Mouse (Mus musculus): ENCODE data around the gene Map2k7. TPM values are rescaled to one million over a fixed set of nuclear protein-coding genes. Genes with fewer than 3 reads are reported as not detected.

The Map2k7 gene
- polyA plus RNA-seq, 1 experiment: 35.0 TPM

- Histone ChIP-seq H3K36me3 (ENCODE audit: control insufficient read depth, insufficient read depth) (peaks cover 92% of the 10 kb centered on the region), H3K4me3 (no peak overlapping the region), H3K4me2 (ENCODE audit: low read depth) (no peak overlapping the region), H3K79me2 (ENCODE audit: control insufficient read depth, insufficient read depth) (no peaks in the 10 kb centered on the region), H3ac (ENCODE audit: control insufficient read depth, insufficient read length) (no peak overlapping the region), H3K27me3 (ENCODE audit: control insufficient read depth, insufficient read depth, insufficient read length) (no peaks in the 10 kb centered on the region)
- no peak for TF ChIP-seq TCF3 (IDR thresholded peaks at IDR 0.05; ENCODE audit: insufficient read length, low read depth)
- TF ChIP-seq REST (IDR thresholded peaks at IDR 0.05; ENCODE audit: insufficient read depth, insufficient read length): no peak
- TF ChIP-seq MYOG (IDR thresholded peaks at IDR 0.05; ENCODE audit: control insufficient read depth in 1 of 3, insufficient read depth in 1 of 3, insufficient read length in 2 of 3, low read depth in 2 of 3): no peak
- TF ChIP-seq USF1 (IDR thresholded peaks at IDR 0.05; ENCODE audit: low read depth): no peak
- TF ChIP-seq POLR2AphosphoS2 (IDR thresholded peaks at IDR 0.05; ENCODE audit: insufficient read length, low read depth): no peak
- no peak for TF ChIP-seq SRF (IDR thresholded peaks at IDR 0.05; ENCODE audit: control insufficient read depth, insufficient read length, low read depth)
- TF ChIP-seq CEBPB (IDR thresholded peaks at IDR 0.05; ENCODE audit: insufficient read depth, poor library complexity, severe bottlenecking): no peak
Measured at GRCm38 (mm10) chr8:4292738-4293137, 54.2 kb downstream of the Map2k7 start.

Other genes starting within 250 kb of the Map2k7 start
- gene Cd209f, start 132.9 kb upstream of the Map2k7 start, polyA plus RNA-seq (2012; fragmentation: generic; extraction: Trizol): not detected
- gene Cd209g, start 104.6 kb upstream of the Map2k7 start, polyA plus RNA-seq (2012; fragmentation: generic; extraction: Trizol): not detected
- 18.0 TPM for gene Evi5l, start 72.2 kb upstream of the Map2k7 start, polyA plus RNA-seq (2012; fragmentation: generic; extraction: Trizol)
- gene Prr36, start 21.3 kb upstream of the Map2k7 start, polyA plus RNA-seq (2012; fragmentation: generic; extraction: Trizol): 0.19 TPM
- 2.4 TPM for gene Lrrc8e, start 11.9 kb upstream of the Map2k7 start, polyA plus RNA-seq (2012; fragmentation: generic; extraction: Trizol)
- 0.36 TPM for gene Gm49320, start 125 bp downstream of the Map2k7 start, polyA plus RNA-seq (2012; fragmentation: generic; extraction: Trizol)
- 1.4 TPM for gene Tgfbr3l, start 9.5 kb downstream of the Map2k7 start, polyA plus RNA-seq (2012; fragmentation: generic; extraction: Trizol)
- 36.2 TPM for gene Snapc2, start 14.3 kb downstream of the Map2k7 start, polyA plus RNA-seq (2012; fragmentation: generic; extraction: Trizol)
- gene Ctxn1, start 20.5 kb downstream of the Map2k7 start, polyA plus RNA-seq (2012; fragmentation: generic; extraction: Trizol): 32.6 TPM
- 45.6 TPM for gene Timm44, start 37.2 kb downstream of the Map2k7 start, polyA plus RNA-seq (2012; fragmentation: generic; extraction: Trizol)
- gene Ccl25, start 86.5 kb downstream of the Map2k7 start, polyA plus RNA-seq (2012; fragmentation: generic; extraction: Trizol): 6.7 TPM
- gene Elavl1, start 86.7 kb downstream of the Map2k7 start, polyA plus RNA-seq (2012; fragmentation: generic; extraction: Trizol): 44.2 TPM